Mouse (Mus musculus): ENCODE results near the gene Klhl26.

Klhl26 gene

DNA sequence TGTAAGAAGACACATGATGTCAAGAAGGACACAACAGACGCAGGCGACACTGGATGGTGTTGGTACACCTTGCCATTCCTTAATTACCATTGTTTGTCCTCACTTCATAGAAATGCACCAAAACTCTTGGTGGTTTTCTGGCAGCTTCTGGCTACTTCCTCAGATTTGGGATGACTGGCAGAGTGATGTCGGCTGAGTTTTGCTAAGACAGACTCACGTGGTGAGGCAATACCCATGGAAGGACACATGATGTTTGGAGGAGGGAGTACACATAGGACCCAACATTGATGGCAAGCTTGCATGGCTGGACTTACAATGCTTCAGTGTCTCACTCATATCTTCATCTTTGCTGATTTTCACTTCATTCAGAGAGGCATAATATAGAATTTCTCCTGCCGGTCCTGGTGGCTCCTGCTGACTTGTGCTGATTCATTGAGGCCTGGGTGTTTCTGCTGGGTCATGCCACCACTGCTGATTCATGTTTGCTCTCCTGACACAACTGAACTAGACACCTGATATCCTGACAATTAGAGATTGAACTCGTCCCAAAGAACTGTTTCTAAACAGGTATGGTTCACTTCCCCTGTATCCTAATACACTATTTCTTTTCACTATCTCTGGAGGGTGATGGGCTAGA, 62.3 kb downstream of the Klhl26 start:
- no peak for DNase-seq (ENCODE audit: low spot score in 2 of 2)

DNA sequence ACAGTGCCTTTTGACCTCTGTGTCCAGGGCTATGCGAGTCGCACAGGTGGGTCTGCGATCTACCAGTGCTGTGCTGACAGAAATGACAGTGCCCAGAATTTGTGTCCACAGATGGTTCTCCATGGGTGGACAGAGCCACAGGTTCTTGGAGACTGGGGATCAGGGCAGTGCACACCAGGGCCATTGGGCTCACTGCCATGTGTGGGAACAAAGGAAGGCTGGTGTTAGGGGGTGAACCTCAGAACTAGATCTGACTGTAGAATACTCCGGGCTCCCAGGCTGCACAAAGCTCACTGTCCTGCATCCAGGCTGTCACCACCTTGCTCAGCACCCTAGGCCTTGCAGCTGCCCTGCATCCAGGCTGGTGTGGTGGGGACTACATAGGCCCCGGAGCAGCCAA, 66.5 kb downstream of the Klhl26 start:
- no peak for DNase-seq (ENCODE audit: low spot score in 2 of 2)

DNA sequence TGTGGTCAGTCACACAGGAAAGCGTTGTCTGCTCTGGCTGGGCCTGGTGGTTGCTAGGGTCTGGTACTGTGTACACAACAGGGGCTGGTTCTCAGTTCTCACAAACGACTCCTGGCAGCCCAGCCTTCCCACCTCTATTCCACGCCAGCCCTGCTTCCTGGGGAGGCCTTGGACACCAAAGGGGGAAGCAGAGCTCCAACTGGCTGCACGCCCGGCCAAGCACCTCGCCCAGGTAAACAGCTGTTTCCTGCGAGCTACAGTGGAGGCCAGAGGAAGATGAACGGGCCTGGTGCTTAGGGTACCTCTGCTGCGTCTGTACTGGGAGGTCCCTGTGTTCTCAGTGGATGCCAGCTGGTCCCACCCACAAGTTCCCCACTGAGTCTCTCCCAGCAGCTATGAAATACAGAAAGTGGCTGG, 67.3 kb downstream of the Klhl26 start:
- DNase-seq (ENCODE audit: low spot score in 2 of 2): no peak

DNA sequence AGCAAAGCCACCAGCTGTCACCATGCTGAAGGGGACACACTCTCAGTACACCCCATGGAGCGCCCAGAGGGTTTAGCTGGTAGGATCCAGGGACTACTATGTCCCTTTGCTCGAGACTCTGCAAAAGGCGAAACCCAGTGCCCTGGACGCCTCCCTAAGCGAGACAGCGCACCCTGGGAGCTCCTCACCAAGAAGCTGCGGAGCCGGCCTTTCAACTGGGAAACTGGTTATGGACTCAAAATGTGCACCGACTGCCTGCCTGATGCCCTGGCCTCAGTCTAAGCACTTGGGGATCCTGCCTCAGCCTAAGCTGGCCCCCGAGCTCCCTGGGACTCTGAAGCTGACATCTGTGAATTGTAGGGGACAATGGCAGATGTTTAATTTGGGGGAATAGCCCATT, 67.7 kb downstream of the Klhl26 start:
- no peak for DNase-seq (ENCODE audit: low spot score in 2 of 2)

DNA sequence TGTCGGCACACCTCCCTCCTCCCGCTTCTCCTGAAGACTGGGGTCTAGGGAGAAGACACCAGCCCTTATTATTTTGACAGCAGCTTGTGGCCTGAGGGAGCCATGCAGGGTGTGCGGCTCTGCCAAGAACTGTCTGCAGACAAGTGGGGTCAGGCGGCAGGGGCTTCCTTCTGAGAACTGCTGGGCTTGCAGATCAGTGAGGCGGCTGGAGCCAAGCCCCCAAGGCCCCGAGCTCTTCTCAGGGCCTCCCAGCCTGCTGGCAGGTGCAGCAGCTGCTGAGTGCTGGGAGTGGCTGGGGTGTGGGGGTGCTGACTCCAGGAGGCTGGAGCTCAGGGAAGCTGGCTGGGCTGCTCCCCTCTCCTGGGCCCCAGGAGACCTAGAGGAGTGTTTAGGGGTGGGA, 68.5 kb downstream of the Klhl26 start:
- no peak for DNase-seq (ENCODE audit: low spot score in 2 of 2)

DNA sequence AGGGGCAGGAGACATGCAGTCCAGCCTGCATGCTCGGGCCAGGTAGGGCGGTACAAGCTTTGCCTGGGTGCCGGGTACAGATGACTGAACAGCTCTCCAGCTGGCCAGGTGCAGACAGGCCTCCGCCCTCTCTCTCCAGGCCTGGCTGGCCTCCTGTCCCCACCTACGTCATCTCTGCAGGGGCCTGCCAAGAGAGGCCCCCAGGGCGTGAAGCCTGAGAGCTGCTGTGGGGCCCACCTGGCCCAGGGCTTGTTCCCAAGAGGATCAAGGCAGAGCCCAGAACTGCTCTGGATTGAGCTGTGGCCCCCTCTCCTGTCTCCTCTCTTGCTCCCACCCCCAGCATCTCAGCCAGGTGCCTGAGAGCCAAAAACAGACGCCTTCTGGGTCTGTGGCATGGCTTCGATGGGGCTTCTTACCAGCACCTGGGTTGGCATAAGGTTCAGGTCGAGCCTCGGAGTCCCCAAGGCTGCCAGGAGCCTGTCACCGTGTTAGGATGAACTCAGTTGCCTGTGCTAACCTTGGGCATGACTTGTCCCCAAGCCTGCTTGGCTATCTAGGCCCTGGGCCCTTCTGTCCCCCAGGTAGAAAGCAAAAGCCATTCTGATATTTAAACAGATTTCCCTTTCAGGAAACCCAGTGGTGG, 70.2 kb downstream of the Klhl26 start:
- no peak for DNase-seq (ENCODE audit: low spot score in 2 of 2)

DNA sequence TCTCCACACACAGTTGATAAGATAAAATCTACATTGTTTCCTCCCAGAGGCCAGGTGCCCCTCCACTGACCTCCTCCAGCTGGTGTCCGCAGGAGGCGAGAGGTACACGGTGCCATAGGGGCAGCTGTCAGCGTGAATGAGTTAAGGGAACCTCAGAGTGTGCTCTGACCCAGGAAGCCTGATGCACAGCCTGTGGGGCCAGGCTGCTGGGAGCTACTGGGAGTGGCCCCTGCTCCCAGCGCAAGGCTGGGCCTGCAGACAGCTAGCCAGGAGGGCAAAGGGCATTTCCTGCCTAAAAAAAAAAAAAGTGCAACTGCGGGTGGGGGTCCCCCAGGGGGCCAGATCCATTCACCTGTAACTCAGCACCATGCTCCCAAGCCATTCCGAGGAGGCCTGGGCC, 71.6 kb downstream of the Klhl26 start:
- DNase-seq (ENCODE audit: low spot score in 2 of 2): no peak

DNA sequence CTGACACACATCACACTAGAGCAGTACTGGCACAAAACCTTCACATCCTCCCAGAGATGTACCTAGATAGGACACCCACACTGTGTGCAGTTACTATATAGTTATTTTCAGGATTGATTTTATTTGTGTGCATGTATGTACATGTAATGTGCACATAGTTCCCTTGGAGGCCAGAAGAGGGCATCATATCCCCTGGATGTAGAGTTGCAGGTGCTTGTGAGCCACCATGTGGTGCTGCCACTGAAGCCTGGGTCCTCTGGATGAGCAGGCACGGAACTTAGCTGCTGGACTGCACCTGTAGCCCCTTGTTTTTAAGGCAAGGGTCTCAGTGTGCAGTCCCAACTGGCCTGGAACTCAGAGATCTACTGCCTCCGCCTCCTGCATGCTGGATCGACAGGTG, 72.6 kb downstream of the Klhl26 start:
- no peak for DNase-seq (ENCODE audit: low spot score in 2 of 2)
